Mouse (Mus musculus) intestine, embryonic 16.5 days (tissue): ENCODE measurements around the gene Mprip. TPM values are rescaled to one million over a fixed set of nuclear protein-coding genes. Genes with fewer than 3 reads are reported as not detected.
A peak's percentile ranks its signal among the peaks of the same experiment; 100 is the strongest.
"Not testable (repeated sequence)": the region's sequence is repeated elsewhere in the genome, so short reads cannot be mapped to it uniquely, and the experiment has no call there.

Source experiments
- ATAC-seq: fragments of 200-750 bp; cut with Nextera tagmentation; 2 replicates; pipeline ENCODE4 v1.8.0; 2017; ENCODE audit warnings: moderate TSS enrichment, moderate library complexity
- H3K27ac ChIP-seq: fragments of 300-500 bp; sonication (generic); 2 replicates; pipeline ENCODE4 v1.5.1; 2014; ENCODE audit warnings: mild to moderate bottlenecking, low read length
- H3K27me3 ChIP-seq: fragments of 300-500 bp; sonication (generic); replicated peaks from 2 replicates; pipeline ENCODE4 v1.6.1; 2014; ENCODE audit warnings: low read length, control low read depth, mixed read lengths; ENCODE audit not compliant: control insufficient read depth, insufficient read depth
- H3K36me3 ChIP-seq: fragments of 300-500 bp; sonication (generic); 2 replicates; pipeline ENCODE4 v1.6.1; 2014; ENCODE audit warnings: low read length, control low read depth; ENCODE audit not compliant: control insufficient read depth, insufficient read depth
- H3K4me1 ChIP-seq: fragments of 300-500 bp; sonication (generic); 2 replicates; pipeline ENCODE4 v1.6.1; 2014; ENCODE audit warnings: low read length, control low read depth, mixed read lengths; ENCODE audit not compliant: control insufficient read depth, insufficient read depth
- H3K4me2 ChIP-seq: fragments of 300-500 bp; sonication (generic); 2 replicates; pipeline ENCODE4 v1.6.1; 2014; ENCODE audit warnings: low read depth, low read length, control low read depth
- H3K4me3 ChIP-seq: fragments of 300-500 bp; sonication (generic); 2 replicates; pipeline ENCODE4 v1.5.1; 2014; ENCODE audit warnings: mild to moderate bottlenecking, low read length
- H3K9ac ChIP-seq: fragments of 300-500 bp; sonication (generic); 2 replicates; pipeline ENCODE4 v1.6.1; 2014; ENCODE audit warnings: low read depth, low read length
- H3K9me3 ChIP-seq: fragments of 300-500 bp; sonication (generic); 2 replicates; pipeline ENCODE4 v1.6.1; 2016; ENCODE audit warnings: low read length, control low read depth; ENCODE audit not compliant: control insufficient read depth
- WGBS: fragments of 180-500 bp; shearing (Covaris S2); extraction: QIAGEN DNeasy Blood & Tissue Kit; methylation state at CpG from one replicate; pipeline ENCODE4 v1.1.7; 2014; 5-methylcytosine and 5-hydroxymethylcytosine counted together
- polyA plus RNA-seq: library from polyadenylated mRNA; unstranded; fragments of >200 nt; fragmentation: Nextera tagmentation; extraction: Ambion mirVana; gene quantifications from 2 replicates; pipeline ENCODE4 v1.2.1, GENCODE M21; 2015

The Mprip gene
- polyA plus RNA-seq, 1 experiment from 2014 or later = 25.2 TPM

DNA sequence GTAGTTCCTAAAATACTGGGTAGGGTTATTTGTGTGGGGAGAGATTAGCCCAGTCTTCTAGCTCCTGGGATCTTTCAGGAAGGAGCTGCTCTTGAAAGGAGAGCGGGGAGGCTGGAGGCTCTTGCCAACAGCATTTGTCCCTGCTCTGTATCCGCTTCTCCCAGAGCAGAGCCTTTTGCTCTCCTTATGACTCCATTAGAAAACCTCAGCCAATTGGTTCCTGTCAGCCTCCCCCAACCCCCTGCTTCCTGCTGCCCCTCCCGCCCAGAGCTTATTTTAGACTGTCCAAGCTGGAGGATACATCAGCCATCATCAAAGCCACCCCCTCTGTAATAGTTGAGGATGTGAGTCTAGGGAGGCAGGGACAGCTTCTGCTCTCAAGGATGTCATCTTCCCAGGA, 3.7 kb downstream of the Mprip start:
- H3K27ac ChIP-seq = 0 out of 2 replicates have a peak overlapping the region, but pooled peaks have one; percentile 57
- H3K4me3 ChIP-seq = no peak overlapping the region
- no peak overlapping the region; the same call in 1 of the 2 replicates for H3K4me2 ChIP-seq
- no peaks in the 10 kb centered on the region for H3K36me3 ChIP-seq
- H3K4me1 ChIP-seq = peaks cover 36% of the 10 kb centered on the region
- no peak overlapping the region for H3K9ac ChIP-seq
- H3K27me3 ChIP-seq = no peaks in the 10 kb centered on the region
- WGBS = 41% methylated on average over 3 of the region's 3 CpGs
- no peaks in the 10 kb centered on the region for H3K9me3 ChIP-seq
- ATAC-seq = no peak

DNA sequence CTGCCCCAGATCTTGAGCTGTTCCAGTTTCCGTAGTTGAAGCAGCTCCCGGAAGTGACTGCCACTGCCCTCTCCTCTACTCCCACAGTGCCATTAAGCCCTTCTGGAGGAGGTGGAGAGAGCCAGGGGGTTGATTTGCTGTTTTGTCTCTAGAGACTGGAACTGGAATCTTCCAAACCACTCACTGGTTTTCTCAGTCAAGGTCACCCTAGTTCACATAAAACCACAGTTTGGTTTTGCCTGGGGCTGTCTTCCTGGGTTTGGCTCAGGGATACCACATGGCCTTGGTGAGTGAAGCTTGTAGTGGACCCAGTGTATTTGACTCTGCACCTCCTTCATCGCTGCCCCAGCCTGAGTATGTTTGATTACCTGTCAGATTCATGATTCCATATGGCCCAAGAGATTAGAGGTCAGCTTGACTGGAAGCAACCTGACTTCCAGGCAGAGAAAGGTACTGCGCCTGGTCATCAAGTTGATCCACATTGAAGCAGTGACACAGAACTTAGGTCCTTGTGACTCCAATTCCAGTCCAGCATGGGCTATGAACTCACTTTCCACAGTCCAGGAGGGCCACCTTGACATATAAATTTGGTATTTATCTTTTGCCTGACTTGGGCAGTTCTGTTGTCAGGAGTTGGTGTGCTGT, 10.1 kb downstream of the Mprip start:
- Histone ChIP-seq H3K9ac (no peak overlapping the region), H3K27me3 (no peaks in the 10 kb centered on the region), H3K4me1 (peaks cover 15% of the 10 kb centered on the region), H3K4me3 (no peak overlapping the region), H3K36me3 (no peaks in the 10 kb centered on the region), H3K9me3 (no peaks in the 10 kb centered on the region), H3K4me2 (no peak overlapping the region), H3K27ac (no peak overlapping the region)
- ATAC-seq = no peak
- WGBS = 65% methylated on average over 4 of the region's 4 CpGs

DNA sequence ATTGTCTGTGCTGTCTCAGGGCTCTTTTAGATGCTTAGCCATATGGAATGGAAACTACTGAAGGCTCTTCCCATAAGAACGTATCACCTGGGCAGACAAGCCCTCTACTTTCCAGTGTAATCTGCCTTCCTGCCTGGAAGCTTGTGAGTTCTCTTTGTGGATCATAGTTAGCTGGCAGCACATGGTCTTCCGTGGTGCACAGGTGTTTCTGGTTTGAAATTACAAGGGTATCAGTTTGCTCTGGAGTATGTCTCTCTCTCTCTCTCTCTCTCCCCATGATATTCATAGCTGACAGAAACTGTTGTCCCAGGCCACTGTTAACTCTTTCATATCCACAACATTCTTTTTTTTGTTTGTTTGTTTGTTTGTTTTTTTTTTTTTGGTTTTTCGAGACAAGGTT, 12.9 kb downstream of the Mprip start:
- no peak overlapping the region for H3K4me3 ChIP-seq
- no peak overlapping the region for H3K4me2 ChIP-seq
- 81% methylated on average over 3 of the region's 3 CpGs for WGBS
- H3K9me3 ChIP-seq = no peaks in the 10 kb centered on the region
- no peaks in the 10 kb centered on the region for H3K27me3 ChIP-seq
- H3K36me3 ChIP-seq = no peaks in the 10 kb centered on the region
- no peak for ATAC-seq
- H3K27ac ChIP-seq = no peak overlapping the region
- H3K9ac ChIP-seq = no peak overlapping the region
- H3K4me1 ChIP-seq = peaks cover 10% of the 10 kb centered on the region

DNA sequence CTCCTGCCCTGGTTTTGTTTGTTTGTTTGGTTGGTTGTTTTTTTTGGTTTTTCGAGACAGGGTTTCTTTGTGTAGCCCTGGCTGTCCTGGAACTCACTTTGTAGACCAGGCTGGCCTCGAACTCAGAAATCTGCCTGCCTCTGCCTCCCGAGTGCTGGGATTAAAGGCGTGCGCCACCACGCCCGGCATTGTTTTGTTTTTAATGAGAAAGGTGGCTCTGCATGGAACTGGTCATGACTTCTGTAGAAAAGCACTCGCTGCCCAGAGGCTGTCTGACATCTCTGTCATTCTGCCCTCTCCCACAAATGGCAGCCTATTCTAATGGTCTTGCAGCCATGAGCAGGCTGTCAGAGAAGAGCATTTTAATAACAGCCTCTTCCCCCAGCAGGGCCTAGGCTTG, 13.6 kb downstream of the Mprip start:
- H3K27ac ChIP-seq, H3K4me3 ChIP-seq, H3K9me3 ChIP-seq, ATAC-seq, H3K27me3 ChIP-seq, H3K36me3 ChIP-seq, H3K9ac ChIP-seq, H3K4me2 ChIP-seq: not testable (repeated sequence)
- peaks cover 10% of the 10 kb centered on the region for H3K4me1 ChIP-seq
- WGBS = 96% methylated on average over 8 of the region's 8 CpGs

DNA sequence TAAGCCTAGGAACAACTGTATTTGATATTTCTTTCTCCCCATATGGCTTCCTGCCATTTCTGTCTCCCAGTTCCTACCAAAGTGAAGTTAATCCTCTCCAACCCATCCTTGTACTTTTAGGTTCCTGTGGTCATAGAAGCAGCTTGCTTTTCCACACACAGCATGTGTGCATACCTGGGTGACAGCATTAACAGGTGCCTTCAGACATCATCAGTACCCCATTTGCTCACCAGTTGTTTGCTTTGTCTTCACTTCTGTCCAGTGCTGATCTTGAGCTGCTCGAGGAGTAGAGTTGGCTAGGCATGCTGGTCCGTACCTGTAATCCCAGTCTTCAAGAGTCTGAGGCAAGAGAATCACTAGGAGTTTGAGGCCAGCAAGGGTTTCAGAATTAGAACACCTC, 16.7 kb downstream of the Mprip start:
- Histone ChIP-seq H3K27me3 (no peaks in the 10 kb centered on the region), H3K4me1 (no peaks in the 10 kb centered on the region), H3K4me3 (no peak overlapping the region), H3K9ac (no peak overlapping the region), H3K27ac (no peak overlapping the region), H3K9me3 (no peaks in the 10 kb centered on the region), H3K4me2 (no peak overlapping the region), H3K36me3 (no peaks in the 10 kb centered on the region)
- no peak for ATAC-seq
- 91% methylated on average over 2 of the region's 2 CpGs for WGBS

DNA sequence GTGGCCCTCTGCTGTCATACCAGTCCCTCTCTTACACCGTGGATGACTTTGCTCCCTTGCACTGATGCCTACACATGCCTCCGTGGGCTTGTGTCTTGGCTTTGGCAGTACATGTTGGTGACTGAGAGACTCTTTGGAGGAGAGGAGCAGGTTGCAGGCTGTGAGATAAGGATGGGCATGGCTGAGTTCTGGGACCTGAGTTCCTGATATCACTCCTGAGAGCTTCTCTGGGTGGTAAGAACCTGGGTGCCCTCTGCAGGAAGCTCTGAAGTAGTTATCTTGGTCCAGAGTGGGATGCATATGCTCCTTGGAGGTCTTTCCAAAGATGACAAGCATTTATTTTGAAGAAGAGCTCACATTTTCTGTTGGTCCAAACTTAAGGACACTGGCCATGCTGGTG, 17.6 kb downstream of the Mprip start:
- Histone ChIP-seq H3K9ac (no peak overlapping the region), H3K4me2 (no peak overlapping the region), H3K27ac (no peak overlapping the region), H3K27me3 (no peaks in the 10 kb centered on the region), H3K36me3 (no peaks in the 10 kb centered on the region), H3K9me3 (no peaks in the 10 kb centered on the region), H3K4me3 (no peak overlapping the region), H3K4me1 (no peaks in the 10 kb centered on the region)
- WGBS = 93% methylated on average over 2 of the region's 2 CpGs
- ATAC-seq = no peak

DNA sequence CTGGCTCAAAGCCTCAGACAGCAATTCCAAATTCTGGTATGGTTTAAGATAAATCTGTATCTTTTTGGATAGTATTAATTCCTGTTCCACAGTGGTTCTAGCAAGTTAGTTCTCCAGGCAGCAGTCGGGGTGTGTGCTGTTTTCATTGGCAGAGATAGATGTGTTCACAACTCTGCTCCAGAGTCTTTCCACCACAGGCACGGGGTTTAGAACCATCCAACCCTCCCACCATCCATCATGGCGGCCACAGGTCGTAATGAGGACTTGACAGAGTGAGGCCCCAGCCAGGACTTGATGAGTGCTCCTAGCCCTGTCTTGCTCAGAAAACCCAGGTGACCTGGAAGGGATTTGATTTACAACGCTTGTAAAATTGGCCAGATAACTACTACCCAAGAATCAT, 19.0 kb downstream of the Mprip start:
- ATAC-seq = no peak
- no peaks in the 10 kb centered on the region for H3K36me3 ChIP-seq

DNA sequence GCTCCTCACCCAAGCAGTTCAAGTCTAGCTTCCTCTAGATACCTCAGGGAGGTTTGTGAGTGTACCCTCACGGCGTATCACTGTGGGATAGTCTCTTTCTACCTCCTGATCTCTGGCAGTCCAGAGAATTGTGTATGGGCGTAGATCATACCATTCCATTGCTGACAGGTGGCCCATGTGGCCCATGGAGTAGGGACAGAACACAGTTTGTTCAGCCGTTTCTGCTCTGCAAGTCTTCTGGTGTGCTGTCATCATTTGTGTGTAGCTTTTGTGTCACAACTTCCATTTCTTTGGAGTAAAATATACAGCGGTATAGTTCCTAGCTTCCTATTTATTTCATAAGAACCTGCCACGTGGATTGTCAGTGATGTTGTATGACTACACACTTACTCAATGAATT, 23.9 kb downstream of the Mprip start:
- Histone ChIP-seq H3K4me3 (no peak overlapping the region), H3K9me3 (no peaks in the 10 kb centered on the region), H3K27me3 (no peaks in the 10 kb centered on the region), H3K36me3 (no peaks in the 10 kb centered on the region), H3K4me1 (no peaks in the 10 kb centered on the region), H3K4me2 (no peak overlapping the region), H3K9ac (no peak overlapping the region), H3K27ac (no peak overlapping the region)
- ATAC-seq = no peak
- 89% methylated on average over 6 of the region's 6 CpGs for WGBS

More for the DNA sequence above, 19.0 kb downstream of the Mprip start:
- H3K4me1 ChIP-seq = no peaks in the 10 kb centered on the region
- H3K9ac ChIP-seq = no peak overlapping the region
- no peak overlapping the region for H3K4me2 ChIP-seq
- no peaks in the 10 kb centered on the region for H3K9me3 ChIP-seq
- no peaks in the 10 kb centered on the region for H3K27me3 ChIP-seq
- no peak overlapping the region for H3K4me3 ChIP-seq
- WGBS = 75% methylated on average over 5 of the region's 5 CpGs
- H3K27ac ChIP-seq = no peak overlapping the region

DNA sequence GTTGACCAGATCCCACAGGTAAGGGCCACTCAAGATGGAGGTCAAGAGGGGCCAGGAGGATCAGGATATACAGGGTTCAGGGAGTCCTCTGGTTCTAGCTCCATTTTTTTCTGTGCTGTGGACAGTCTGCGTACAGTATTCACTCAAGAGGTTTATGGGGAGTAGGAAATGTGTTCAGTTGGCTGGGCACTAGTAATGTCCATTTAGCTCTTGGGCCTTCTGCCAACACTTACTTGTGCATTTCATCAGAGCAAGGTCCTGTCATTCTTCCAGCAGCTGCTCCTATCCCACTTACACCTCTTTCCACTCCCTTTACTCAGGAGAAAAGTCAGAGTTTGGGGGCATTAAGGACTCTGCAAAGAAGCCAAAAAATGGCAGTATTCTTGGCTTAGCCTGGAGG, 33.4 kb downstream of the Mprip start:
- 69% methylated on average over 1 of the region's 1 CpGs for WGBS
- Histone ChIP-seq H3K4me2 (no peak overlapping the region), H3K9me3 (no peaks in the 10 kb centered on the region), H3K4me1 (peaks cover 8% of the 10 kb centered on the region; the same call in 1 of the 2 replicates), H3K36me3 (peaks cover 8% of the 10 kb centered on the region), H3K27me3 (no peaks in the 10 kb centered on the region), H3K9ac (no peak overlapping the region), H3K4me3 (no peak overlapping the region), H3K27ac (no peak overlapping the region)
- no peak for ATAC-seq

DNA sequence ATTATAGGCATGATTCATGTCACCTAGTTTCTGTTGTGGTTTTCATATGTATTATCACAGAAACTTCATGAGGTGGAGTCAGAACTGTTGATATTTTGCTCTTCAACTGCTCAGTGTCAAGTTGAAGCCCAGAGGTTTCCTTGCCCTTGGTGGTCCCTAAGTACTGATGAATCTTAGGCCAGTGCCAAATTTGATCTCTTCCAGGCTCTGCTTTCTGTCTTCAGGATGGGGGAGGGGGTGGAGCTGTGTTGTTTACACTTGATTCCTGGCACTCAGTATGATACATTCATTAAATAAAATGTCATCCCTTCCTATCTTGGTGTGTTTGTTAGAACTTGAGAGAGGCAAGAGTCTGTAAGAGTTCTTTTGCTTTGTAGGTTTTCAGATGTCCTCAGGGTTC, 34.4 kb downstream of the Mprip start:
- no peaks in the 10 kb centered on the region for H3K9me3 ChIP-seq
- H3K4me2 ChIP-seq = no peak overlapping the region
- ATAC-seq = no peak
- no peak overlapping the region for H3K9ac ChIP-seq
- H3K36me3 ChIP-seq = peaks cover 8% of the 10 kb centered on the region
- H3K4me1 ChIP-seq = peaks cover 8% of the 10 kb centered on the region; the same call in 1 of the 2 replicates
- H3K4me3 ChIP-seq = no peak overlapping the region
- no peaks in the 10 kb centered on the region for H3K27me3 ChIP-seq
- peak overlapping the region; percentile 34; the same call in 1 of the 2 replicates for H3K27ac ChIP-seq
